Mouse (Mus musculus): ENCODE measurements around the gene Fam172a.

The Fam172a gene

GRCm38 (mm10) chr13:78175821-78176380, 474.1 kb downstream of the Fam172a start:
- no peak for DNase-seq (ENCODE audit: extremely low read depth, insufficient read length, low spot score)

- no peak for DNase-seq (ENCODE audit: extremely low read depth, insufficient read length, low spot score)
Observed at GRCm38 (mm10) chr13:78177381-78177950, 475.6 kb downstream of the Fam172a start.

- no peak for DNase-seq (ENCODE audit: extremely low read depth, insufficient read length, low spot score)
Observed at GRCm38 (mm10) chr13:78178021-78178420, 476.2 kb downstream of the Fam172a start.

- no peak for DNase-seq (ENCODE audit: extremely low read depth, insufficient read length, low spot score)
Observed at GRCm38 (mm10) chr13:78178771-78179170, 476.9 kb downstream of the Fam172a start.

GRCm38 (mm10) chr13:78179312-78180097, 477.7 kb downstream of the Fam172a start:
- no peak for DNase-seq (ENCODE audit: extremely low read depth, insufficient read length, low spot score)

- no peak for DNase-seq (ENCODE audit: extremely low read depth, insufficient read length, low spot score)
Observed at GRCm38 (mm10) chr13:78180261-78180660, 478.4 kb downstream of the Fam172a start.

- DNase-seq (ENCODE audit: extremely low read depth, insufficient read length, low spot score): no peak
Observed at GRCm38 (mm10) chr13:78181071-78181929, 479.5 kb downstream of the Fam172a start.

- no peak for DNase-seq (ENCODE audit: extremely low read depth, insufficient read length, low spot score)
Observed at GRCm38 (mm10) chr13:78181930-78182558, 480.2 kb downstream of the Fam172a start.

GRCm38 (mm10) chr13:78183004-78183403, 481.2 kb downstream of the Fam172a start:
- DNase-seq (ENCODE audit: extremely low read depth, insufficient read length, low spot score): no peak

- DNase-seq (ENCODE audit: extremely low read depth, insufficient read length, low spot score): no peak
Observed at GRCm38 (mm10) chr13:78183986-78184385, 482.2 kb downstream of the Fam172a start.

- DNase-seq (ENCODE audit: extremely low read depth, insufficient read length, low spot score): no peak
Observed at GRCm38 (mm10) chr13:78184786-78185466, 483.1 kb downstream of the Fam172a start.

GRCm38 (mm10) chr13:78186340-78186946, 484.6 kb downstream of the Fam172a start:
- no peak for DNase-seq (ENCODE audit: extremely low read depth, insufficient read length, low spot score)

- DNase-seq (ENCODE audit: extremely low read depth, insufficient read length, low spot score): no peak
Observed at GRCm38 (mm10) chr13:78187833-78188232, 486.0 kb downstream of the Fam172a start.

GRCm38 (mm10) chr13:78189586-78189985, 487.8 kb downstream of the Fam172a start:
- no peak for DNase-seq (ENCODE audit: extremely low read depth, insufficient read length, low spot score)

GRCm38 (mm10) chr13:78193211-78193610, 491.4 kb downstream of the Fam172a start:
- DNase-seq (ENCODE audit: extremely low read depth, insufficient read length, low spot score): no peak

GRCm38 (mm10) chr13:78194135-78194849, 492.5 kb downstream of the Fam172a start:
- DNase-seq (ENCODE audit: extremely low read depth, insufficient read length, low spot score): no peak

- DNase-seq (ENCODE audit: extremely low read depth, insufficient read length, low spot score): no peak
Observed at GRCm38 (mm10) chr13:78194850-78195600, 493.2 kb downstream of the Fam172a start.

GRCm38 (mm10) chr13:78195601-78196115, 493.8 kb downstream of the Fam172a start:
- no peak for DNase-seq (ENCODE audit: extremely low read depth, insufficient read length, low spot score)
